12 mouse cellular contexts compared by ENCODE assay signal in the genomic region with DNA sequence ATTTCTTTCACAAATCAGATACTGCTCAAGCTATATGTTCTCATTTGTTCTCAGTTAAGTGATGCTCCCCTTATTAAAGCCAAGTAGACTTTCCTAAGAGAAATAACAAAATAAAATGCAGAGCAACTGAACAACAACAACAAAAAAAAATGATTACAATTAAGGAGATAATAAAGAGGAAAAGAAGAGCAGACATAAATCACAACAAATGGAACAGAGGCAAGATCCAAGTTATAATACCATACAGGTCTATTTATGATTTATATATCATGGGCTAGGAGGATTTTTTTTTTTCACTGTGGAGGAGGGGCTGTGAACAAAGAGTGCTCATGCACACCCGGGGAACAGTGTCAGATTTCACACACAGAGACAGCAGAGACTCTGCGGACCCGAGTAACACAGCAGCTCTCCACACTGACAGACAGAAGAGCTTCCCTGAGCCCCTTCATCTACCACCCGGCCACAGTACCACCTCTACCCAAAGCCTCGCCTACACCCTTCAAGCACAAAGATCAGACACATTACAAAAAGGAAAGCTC.
A peak's percentile ranks its signal among the peaks of the same experiment; 100 is the strongest.
DNase-seq lines count a peak whose midpoint lies in the region; ATAC-seq lines count a peak whose summit lies in the region.
"Had no signal": no experiment of that assay in that cellular context is flagged by ENCODE, and none has a peak within 500 bp of the region (broad histone marks: within the 10 kb centered on the region; RNA-seq: fewer than 3 reads in every experiment).

No protein-coding gene starts in this region.

- H3K4me1 ChIP-seq in heart, embryonic 10.5 days: peaks cover 20% of the 10 kb centered on the region
- peaks cover 13% of the 10 kb centered on the region; the same call in 1 of the 2 replicates for H3K4me1 ChIP-seq in brown adipose tissue, adult 24 weeks (ENCODE audit: control insufficient read depth, insufficient read depth, insufficient read length, low read length)
- peaks cover 14% of the 10 kb centered on the region; the same call in 1 of the 2 replicates for H3K4me1 ChIP-seq in forebrain, embryonic 16.5 days (replicated peaks; ENCODE audit: control insufficient read depth, insufficient read depth, low read length)
- H3K4me1 ChIP-seq in midbrain, embryonic 16.5 days (ENCODE audit: control insufficient read depth, insufficient read depth, low read length): peaks cover 26% of the 10 kb centered on the region
- H3K4me1 ChIP-seq in liver, embryonic 12.5 days: 0 out of 2 replicates have a peak, but pooled peaks cover 5% of the 10 kb centered on the region

- ATAC-seq in forebrain, embryonic 16.5 days: no peak
- ATAC-seq in midbrain, embryonic 16.5 days: no peak
- ATAC-seq in liver, embryonic 12.5 days: no peak

- no peaks in the 10 kb centered on the region for H3K9me3 ChIP-seq in heart, embryonic 10.5 days
- no peaks in the 10 kb centered on the region for H3K9me3 ChIP-seq in forebrain, embryonic 16.5 days (ENCODE audit: control insufficient read depth, low read length)
- H3K9me3 ChIP-seq in midbrain, embryonic 16.5 days (replicated peaks; ENCODE audit: control insufficient read depth, low read length, poor library complexity, severe bottlenecking): no peaks in the 10 kb centered on the region
- H3K9me3 ChIP-seq in liver, embryonic 12.5 days (replicated peaks): no peaks in the 10 kb centered on the region
- H3K9me3 ChIP-seq: limb, embryonic 12.5 days had no signal

- no peaks in the 10 kb centered on the region for H3K36me3 ChIP-seq in heart, embryonic 10.5 days
- H3K36me3 ChIP-seq in forebrain, embryonic 16.5 days (ENCODE audit: control insufficient read depth, insufficient read depth): no peaks in the 10 kb centered on the region
- no peaks in the 10 kb centered on the region for H3K36me3 ChIP-seq in midbrain, embryonic 16.5 days (ENCODE audit: control insufficient read depth, insufficient read depth, low read length)
- H3K36me3 ChIP-seq in liver, embryonic 12.5 days: no peaks in the 10 kb centered on the region
- H3K36me3 ChIP-seq: limb, embryonic 12.5 days had no signal

- H3K27me3 ChIP-seq in heart, embryonic 10.5 days (ENCODE audit: insufficient read depth, poor library complexity, severe bottlenecking): no peaks in the 10 kb centered on the region
- no peaks in the 10 kb centered on the region for H3K27me3 ChIP-seq in forebrain, embryonic 16.5 days (replicated peaks; ENCODE audit: control insufficient read depth, insufficient read depth, low read length)
- no peaks in the 10 kb centered on the region for H3K27me3 ChIP-seq in midbrain, embryonic 16.5 days (ENCODE audit: control insufficient read depth, insufficient read depth, low read depth, low read length)
- no peaks in the 10 kb centered on the region for H3K27me3 ChIP-seq in liver, embryonic 12.5 days (replicated peaks)
- H3K27me3 ChIP-seq: limb, embryonic 12.5 days had no signal

- no peak overlapping the region for H3K4me2 ChIP-seq in forebrain, embryonic 16.5 days (ENCODE audit: low read length)
- no peak overlapping the region for H3K4me2 ChIP-seq in midbrain, embryonic 16.5 days (ENCODE audit: low read length)
- H3K4me2 ChIP-seq in liver, embryonic 12.5 days: no peak overlapping the region
- H3K4me2 ChIP-seq: limb, embryonic 12.5 days had no signal

- H3K9ac ChIP-seq in forebrain, embryonic 16.5 days (replicated peaks; ENCODE audit: low read depth, low read length): peak overlapping the region; percentile 42; the same call in 1 of the 2 replicates
- no peak overlapping the region for H3K9ac ChIP-seq in midbrain, embryonic 16.5 days (ENCODE audit: low read depth, low read length)
- H3K9ac ChIP-seq in liver, embryonic 12.5 days: no peak overlapping the region
- H3K9ac ChIP-seq: limb, embryonic 12.5 days had no signal

- intact Hi-C loops in heart, postnatal 36 days (cut with DNase I): loop anchor here (5.0 kb wide), 2 partner anchors 34 to 139 kb away; no protein-coding TSS in a partner anchor

- no peak overlapping the region for H3K4me3 ChIP-seq in heart, embryonic 10.5 days
- no peak overlapping the region for H3K4me3 ChIP-seq in brown adipose tissue, adult 24 weeks (ENCODE audit: insufficient read depth, low read depth, low read length)
- H3K4me3 ChIP-seq in forebrain, embryonic 16.5 days (replicated peaks; ENCODE audit: low read length): no peak overlapping the region
- no peak overlapping the region for H3K4me3 ChIP-seq in midbrain, embryonic 16.5 days (ENCODE audit: low read depth, low read length)
- no peak overlapping the region for H3K4me3 ChIP-seq in liver, embryonic 12.5 days
- H3K4me3 ChIP-seq: erythroblast, embryonic 14.5 days; limb, embryonic 12.5 days had no signal

- DNase-seq in heart, embryonic 10.5 days (ENCODE audit: low spot score): no peak
- DNase-seq in heart, postnatal 36 days: no peak
- no peak for DNase-seq in urinary bladder, postnatal 36 days (ENCODE audit: low spot score in 2 of 2)
- DNase-seq in spleen, postnatal 36 days (ENCODE audit: low spot score in 2 of 2): no peak
- DNase-seq: adrenal gland, postnatal 36 days; cerebellum, adult 8-10 months had no signal

- WGBS in heart, embryonic 10.5 days: 16% methylated on average over 5 of the region's 5 CpGs
- 14% methylated on average over 5 of the region's 5 CpGs for WGBS in forebrain, embryonic 16.5 days
- 4% methylated on average over 5 of the region's 5 CpGs for WGBS in midbrain, embryonic 16.5 days
- 34% methylated on average over 5 of the region's 5 CpGs for WGBS in liver, embryonic 12.5 days (ENCODE audit: insufficient replicate concordance)

- peak overlapping the region; percentile 62; the same call in 1 of the 2 replicates for H3K27ac ChIP-seq in heart, embryonic 10.5 days
- H3K27ac ChIP-seq in brown adipose tissue, adult 24 weeks (replicated peaks; ENCODE audit: low read depth, low read length): peak overlapping the region; percentile 14
- no peak overlapping the region for H3K27ac ChIP-seq in forebrain, embryonic 16.5 days (ENCODE audit: low read length)
- peak overlapping the region; percentile 75 for H3K27ac ChIP-seq in midbrain, embryonic 16.5 days (ENCODE audit: low read length)
- H3K27ac ChIP-seq in liver, embryonic 12.5 days: no peak overlapping the region
- H3K27ac ChIP-seq: limb, embryonic 12.5 days had no signal

Comparison
In these comparisons a context has a peak if more than half of its experiments do, and no peak if none do; other contexts are left out.
1. H3K27ac ChIP-seq: peak in heart, embryonic 10.5 days (single experiment), brown adipose tissue, adult 24 weeks (single experiment) and midbrain, embryonic 16.5 days (single experiment); none in forebrain, embryonic 16.5 days (single experiment) and liver, embryonic 12.5 days (single experiment).